Mouse (Mus musculus) heart, adult 2 months (tissue): Measurements from ENCODE around the gene Riox1. TPM values are rescaled to one million over a fixed set of nuclear protein-coding genes. Genes with fewer than 3 reads are reported as not detected.
"Not testable (repeated sequence)": the region's sequence is repeated elsewhere in the genome, so short reads cannot be mapped to it uniquely, and the experiment has no call there.

Experiments
- DNase-seq, 2 experiments: peaks; one replicate each; pipeline ENCODE4 v3.0.0; 2021
- H3K27ac ChIP-seq: fragments of 200-600 bp; 2 replicates; pipeline ENCODE4 v1.8.1; 2022
- H3K27me3 ChIP-seq: fragments of 200-500 bp; 2 replicates; pipeline ENCODE4 v1.6.1; 2012; ENCODE audit warnings: mild to moderate bottlenecking, low read length, inconsistent platforms, mixed read lengths; ENCODE audit not compliant: control insufficient read depth, insufficient read depth
- H3K36me3 ChIP-seq: fragments of 200-500 bp; 2 replicates; pipeline ENCODE4 v1.6.1; 2012; ENCODE audit warnings: low read length, inconsistent platforms; ENCODE audit not compliant: control insufficient read depth, insufficient read depth
- H3K4me1 ChIP-seq: fragments of 200-500 bp; 2 replicates; pipeline ENCODE4 v1.6.1; 2011; ENCODE audit warnings: low read length; ENCODE audit not compliant: control insufficient read depth, insufficient read depth
- H3K4me3 ChIP-seq: fragments of 200-600 bp; 2 replicates; pipeline ENCODE4 v1.8.1; 2022
- H3K79me2 ChIP-seq: fragments of 200-500 bp; replicated peaks from 2 replicates; pipeline ENCODE4 v1.6.1; 2012; ENCODE audit warnings: mild to moderate bottlenecking, inconsistent platforms, low read length, moderate library complexity, mixed read lengths; ENCODE audit not compliant: control insufficient read depth, insufficient read depth
- H3K9ac ChIP-seq: fragments of 200-500 bp; 2 replicates; pipeline ENCODE4 v1.6.1; 2012; ENCODE audit warnings: low read depth, mild to moderate bottlenecking, control low read depth, inconsistent platforms, low read length, mixed read lengths
- CTCF ChIP-seq: fragments of 200-600 bp; IDR thresholded peaks from 2 replicates; pipeline ENCODE4 v1.8.1; 2022; ENCODE audit warnings: antibody characterized with exemption, mild to moderate bottlenecking, moderate library complexity
- EP300 ChIP-seq: fragments of 200-500 bp; IDR thresholded peaks from 2 replicates; pipeline ENCODE4 v1.6.1; 2011; ENCODE audit warnings: low read depth, low read length, control low read depth; ENCODE audit not compliant: insufficient read depth
- POLR2A ChIP-seq: fragments of 200-500 bp; IDR thresholded peaks from 2 replicates; pipeline ENCODE4 v1.6.1; 2011; ENCODE audit warnings: mild to moderate bottlenecking, low read depth, low read length, control low read depth; ENCODE audit not compliant: insufficient read depth
- whole genome bisulfite sequencing: fragments of 180-500 bp; shearing (Covaris S2); methylation state at CpG from one replicate; pipeline ENCODE4 v1.1.7; 2018; 5-methylcytosine and 5-hydroxymethylcytosine counted together
- intact Hi-C: fragments of 180-260 bp; cut with DNase I; formaldehyde crosslinking; loops from one replicate; pipeline ENCODE4 v1.15.1; 2025
- polyA plus RNA-seq: library from polyadenylated mRNA; depleted of rRNA; stranded (reverse); fragments of >200 nt; gene quantifications from 2 replicates; pipeline ENCODE4 v1.2.3, GENCODE M21; 2012
- total RNA-seq, 2 experiments: library from RNA; stranded (reverse); gene quantifications; 2 replicates each; pipeline ENCODE4 v1.2.3; 2021

Riox1 gene
- total and polyA plus RNA-seq, 3 experiments: 3.4 to 4.7 (median 4.4) TPM

- Histone ChIP-seq H3K27ac (peak overlapping the region; percentile 69), H3K9ac (no peak overlapping the region), H3K36me3 (peaks cover 2% of the 10 kb centered on the region), H3K4me1 (peaks cover 11% of the 10 kb centered on the region), H3K27me3 (no peaks in the 10 kb centered on the region), H3K79me2 (peaks cover 2% of the 10 kb centered on the region; the same call in 1 of the 2 replicates), H3K4me3 (no peak overlapping the region)
- TF ChIP-seq CTCF (no peak), EP300 (no peak), POLR2A (no peak)
- intact Hi-C loops: no loop called here
- 43% methylated on average over 2 of the region's 2 CpGs for WGBS
- DNase-seq: no peak
These were observed 24.3 kb upstream of the Riox1 start for GRCm38 (mm10) chr12:83926061-83926460.

GRCm38 (mm10) chr12:83927747-83928146 lies 22.7 kb upstream of the Riox1 start:
- peaks cover 11% of the 10 kb centered on the region for H3K4me1 ChIP-seq
- DNase-seq: peak in 1 of 2 experiments; percentile 48

GRCm38 (mm10) chr12:83929186-83929804 lies 21.1 kb upstream of the Riox1 start:
- Histone ChIP-seq H3K27me3 (no peaks in the 10 kb centered on the region), H3K9ac (no peak overlapping the region), H3K79me2 (no peaks in the 10 kb centered on the region), H3K4me1 (peaks cover 11% of the 10 kb centered on the region), H3K27ac (peak overlapping the region; percentile 17), H3K4me3 (no peak overlapping the region), H3K36me3 (peaks cover 2% of the 10 kb centered on the region)
- TF ChIP-seq POLR2A (no peak), CTCF (no peak), EP300 (no peak)
- no peak for DNase-seq
- WGBS: 15% methylated on average over 2 of the region's 2 CpGs
- intact Hi-C loops: loop anchor here (2.0 kb wide), 1 partner anchor 18 kb away; no protein-coding TSS in a partner anchor

More at GRCm38 (mm10) chr12:83927747-83928146, 22.7 kb upstream of the Riox1 start:
- Histone ChIP-seq H3K27ac (peak overlapping the region; percentile 69), H3K4me3 (no peak overlapping the region), H3K9ac (no peak overlapping the region), H3K36me3 (peaks cover 2% of the 10 kb centered on the region), H3K79me2 (no peaks in the 10 kb centered on the region), H3K27me3 (no peaks in the 10 kb centered on the region)
- whole genome bisulfite sequencing: 46% methylated on average over 4 of the region's 4 CpGs
- intact Hi-C loops: loop anchor here (2.0 kb wide), 1 partner anchor 19 kb away; no protein-coding TSS in a partner anchor
- TF ChIP-seq CTCF: no peak

- TF ChIP-seq CTCF (peak; percentile 55), EP300 (no peak)
These were observed 12.8 kb upstream of the Riox1 start for GRCm38 (mm10) chr12:83937600-83937999.

GRCm38 (mm10) chr12:83938592-83938991 lies 11.8 kb upstream of the Riox1 start:
- H3K27ac ChIP-seq: 0 out of 2 replicates have a peak overlapping the region, but pooled peaks have one; percentile 55
- intact Hi-C loops: loop anchor here (5.0 kb wide), 1 partner anchor 211 kb away; no protein-coding TSS in a partner anchor
- WGBS: 11% methylated on average over 1 of the region's 1 CpGs

More at GRCm38 (mm10) chr12:83937600-83937999, 12.8 kb upstream of the Riox1 start:
- intact Hi-C loops: loop anchor here (2.0 to 5.0 kb wide), 2 partner anchors 210 to 223 kb away; no protein-coding TSS in a partner anchor
- Histone ChIP-seq H3K27ac (no peak overlapping the region; the same call in 1 of the 2 replicates), H3K4me1 (peaks cover 6% of the 10 kb centered on the region), H3K9ac (no peak overlapping the region), H3K79me2 (no peaks in the 10 kb centered on the region), H3K4me3 (no peak overlapping the region), H3K36me3 (no peaks in the 10 kb centered on the region), H3K27me3 (no peaks in the 10 kb centered on the region)
- no peak for DNase-seq
- WGBS: 63% methylated on average over 10 of the region's 10 CpGs

GRCm38 (mm10) chr12:83939332-83939731 lies 11.1 kb upstream of the Riox1 start:
- H3K27me3 ChIP-seq: no peaks in the 10 kb centered on the region
- H3K4me1 ChIP-seq: peaks cover 6% of the 10 kb centered on the region
- no peak overlapping the region for H3K4me3 ChIP-seq
- WGBS: 89% methylated on average over 2 of the region's 2 CpGs
- TF ChIP-seq POLR2A (no peak), CTCF (no peak), EP300 (no peak)
- no peaks in the 10 kb centered on the region for H3K79me2 ChIP-seq
- DNase-seq: no peak
- H3K27ac ChIP-seq: peak overlapping the region; percentile 65; the same call in 1 of the 2 replicates
- no peak overlapping the region for H3K9ac ChIP-seq
- intact Hi-C loops: loop anchor here (5.0 kb wide), 1 partner anchor 212 kb away; no protein-coding TSS in a partner anchor
- H3K36me3 ChIP-seq: no peaks in the 10 kb centered on the region

More at GRCm38 (mm10) chr12:83938592-83938991, 11.8 kb upstream of the Riox1 start:
- not testable (repeated sequence) for DNase-seq, H3K4me1 ChIP-seq, H3K9ac ChIP-seq, H3K4me3 ChIP-seq, H3K27me3 ChIP-seq, H3K79me2 ChIP-seq, H3K36me3 ChIP-seq
